Mouse (Mus musculus) kidney, embryonic 16.5 days (tissue): ENCODE measurements around the gene Exoc2. TPM values are rescaled to one million over a fixed set of nuclear protein-coding genes. Genes with fewer than 3 reads are reported as not detected.

Source experiments
- ATAC-seq: fragments of 200-750 bp; cut with Nextera tagmentation; 2 replicates; pipeline ENCODE4 v1.8.0; 2017; ENCODE audit warnings: moderate TSS enrichment; ENCODE audit not compliant: low FRiP score, low TSS enrichment
- H3K27ac ChIP-seq: fragments of 300-500 bp; sonication (generic); 2 replicates; pipeline ENCODE4 v1.5.1; 2014; ENCODE audit warnings: low read length
- H3K27me3 ChIP-seq: fragments of 300-500 bp; sonication (generic); 2 replicates; pipeline ENCODE4 v1.6.1; 2014; ENCODE audit warnings: low read length, control low read depth, mixed read lengths; ENCODE audit not compliant: insufficient read depth
- H3K36me3 ChIP-seq: fragments of 300-500 bp; sonication (generic); 2 replicates; pipeline ENCODE4 v1.6.1; 2014; ENCODE audit warnings: low read length, control low read depth, mixed read lengths; ENCODE audit not compliant: insufficient read depth
- H3K4me1 ChIP-seq: fragments of 300-500 bp; sonication (generic); 2 replicates; pipeline ENCODE4 v1.6.1; 2014; ENCODE audit warnings: low read length, control low read depth, mixed read lengths; ENCODE audit not compliant: insufficient read depth
- H3K4me2 ChIP-seq: fragments of 300-500 bp; sonication (generic); replicated peaks from 2 replicates; pipeline ENCODE4 v1.6.1; 2014; ENCODE audit warnings: low read depth, low read length
- H3K4me3 ChIP-seq: fragments of 300-500 bp; sonication (generic); 2 replicates; pipeline ENCODE4 v1.5.1; 2014; ENCODE audit warnings: mild to moderate bottlenecking, low read length
- H3K9ac ChIP-seq: fragments of 300-500 bp; sonication (generic); replicated peaks from 2 replicates; pipeline ENCODE4 v1.6.1; 2014; ENCODE audit warnings: low read length
- H3K9me3 ChIP-seq: fragments of 300-500 bp; sonication (generic); 2 replicates; pipeline ENCODE4 v1.6.1; 2016; ENCODE audit warnings: low read length, control low read depth
- WGBS: fragments of 180-500 bp; shearing (Covaris S2); extraction: QIAGEN DNeasy Blood & Tissue Kit; methylation state at CpG from one replicate; pipeline ENCODE4 v1.1.7; 2014; 5-methylcytosine and 5-hydroxymethylcytosine counted together
- polyA plus RNA-seq: library from polyadenylated mRNA; unstranded; fragments of >200 nt; fragmentation: Nextera tagmentation; extraction: Ambion mirVana; gene quantifications from 2 replicates; pipeline ENCODE4 v1.2.1, GENCODE M21; 2015

The Exoc2 gene
- polyA plus RNA-seq, 1 experiment from 2014 or later = 28.1 TPM

- Histone ChIP-seq H3K36me3 (peaks cover 24% of the 10 kb centered on the region; the same call in 1 of the 2 replicates), H3K27me3 (no peaks in the 10 kb centered on the region), H3K27ac (no peak overlapping the region), H3K4me2 (no peak overlapping the region), H3K4me1 (no peaks in the 10 kb centered on the region), H3K9ac (no peak overlapping the region), H3K9me3 (no peaks in the 10 kb centered on the region), H3K4me3 (no peak overlapping the region)
- no peak for ATAC-seq
- 71% methylated on average over 3 of the region's 3 CpGs for WGBS
These were observed 149.0 kb downstream of the Exoc2 start for GRCm38 (mm10) chr13:30824903-30825302.

DNA sequence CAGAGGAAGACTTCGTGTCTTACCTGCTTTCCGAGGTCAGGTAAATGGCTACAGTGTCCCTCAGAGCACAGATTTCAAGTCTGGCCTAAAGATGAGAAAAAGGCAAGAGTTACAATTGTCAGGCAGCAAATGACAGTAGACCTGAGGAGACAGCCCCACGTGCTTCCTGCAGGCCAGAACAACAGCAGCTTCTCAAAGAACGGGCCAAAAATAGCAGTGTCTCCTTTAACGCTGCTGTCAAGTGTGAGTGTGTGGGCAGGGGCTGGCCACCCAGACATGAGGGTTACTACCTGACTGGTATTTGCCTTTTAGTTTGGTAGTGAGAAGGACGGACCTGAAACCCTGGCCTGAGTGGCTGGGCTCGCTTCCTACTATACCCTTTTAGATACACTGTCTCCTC lies 153.3 kb downstream of the Exoc2 start:
- no peak for ATAC-seq
- 76% methylated on average over 7 of the region's 7 CpGs for WGBS
- H3K27ac ChIP-seq = no peak overlapping the region
- H3K9me3 ChIP-seq = no peaks in the 10 kb centered on the region
- H3K36me3 ChIP-seq = peaks cover 37% of the 10 kb centered on the region; the same call in 1 of the 2 replicates
- H3K9ac ChIP-seq = no peak overlapping the region
- H3K27me3 ChIP-seq = no peaks in the 10 kb centered on the region
- H3K4me1 ChIP-seq = no peaks in the 10 kb centered on the region
- H3K4me2 ChIP-seq = no peak overlapping the region
- H3K4me3 ChIP-seq = no peak overlapping the region

GRCm38 (mm10) chr13:30819891-30820290 lies 154.0 kb downstream of the Exoc2 start:
- 90% methylated on average over 2 of the region's 2 CpGs for WGBS
- no peak overlapping the region for H3K27ac ChIP-seq
- no peak for ATAC-seq
- no peak overlapping the region for H3K9ac ChIP-seq
- H3K27me3 ChIP-seq = no peaks in the 10 kb centered on the region
- H3K9me3 ChIP-seq = no peaks in the 10 kb centered on the region
- H3K4me1 ChIP-seq = no peaks in the 10 kb centered on the region
- H3K4me2 ChIP-seq = no peak overlapping the region
- H3K36me3 ChIP-seq = peaks cover 37% of the 10 kb centered on the region; the same call in 1 of the 2 replicates
- no peak overlapping the region for H3K4me3 ChIP-seq

GRCm38 (mm10) chr13:30817436-30817835 lies 156.5 kb downstream of the Exoc2 start:
- Histone ChIP-seq H3K4me2 (no peak overlapping the region), H3K9me3 (no peaks in the 10 kb centered on the region), H3K27ac (no peak overlapping the region), H3K9ac (no peak overlapping the region), H3K27me3 (no peaks in the 10 kb centered on the region), H3K36me3 (peaks cover 32% of the 10 kb centered on the region; the same call in 1 of the 2 replicates), H3K4me1 (no peaks in the 10 kb centered on the region), H3K4me3 (no peak overlapping the region)
- no peak for ATAC-seq
- WGBS = 91% methylated on average over 5 of the region's 5 CpGs

GRCm38 (mm10) chr13:30814256-30814655 lies 159.6 kb downstream of the Exoc2 start:
- Histone ChIP-seq H3K9ac (no peak overlapping the region), H3K36me3 (peaks cover 13% of the 10 kb centered on the region; the same call in 1 of the 2 replicates), H3K4me3 (no peak overlapping the region), H3K27ac (no peak overlapping the region), H3K4me1 (no peaks in the 10 kb centered on the region), H3K27me3 (no peaks in the 10 kb centered on the region), H3K4me2 (no peak overlapping the region), H3K9me3 (no peaks in the 10 kb centered on the region)
- 76% methylated on average over 5 of the region's 5 CpGs for WGBS
- ATAC-seq = no peak

DNA sequence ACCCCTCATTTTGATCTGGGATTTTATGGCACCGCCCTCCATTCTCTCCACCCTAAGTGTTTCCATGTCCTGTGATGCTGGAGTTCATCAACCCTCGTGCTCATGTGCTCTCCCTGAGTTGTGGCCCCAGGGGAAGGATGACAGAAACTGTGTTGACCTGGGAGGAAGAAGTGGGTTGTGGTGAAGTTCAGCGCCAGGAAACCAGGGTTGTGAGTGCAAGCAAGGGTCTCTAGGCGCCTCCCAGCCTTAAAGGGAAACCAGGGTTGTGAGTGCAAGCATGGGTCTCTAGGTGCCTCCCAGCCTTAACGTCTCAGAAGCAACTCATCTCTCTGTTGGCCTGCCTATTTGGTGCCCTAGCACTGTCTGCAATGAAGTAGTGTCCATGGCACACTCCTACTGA lies 160.4 kb downstream of the Exoc2 start:
- Histone ChIP-seq H3K9ac (no peak overlapping the region), H3K9me3 (no peaks in the 10 kb centered on the region), H3K27me3 (no peaks in the 10 kb centered on the region), H3K4me1 (no peaks in the 10 kb centered on the region), H3K36me3 (peaks cover 8% of the 10 kb centered on the region; the same call in 1 of the 2 replicates), H3K27ac (no peak overlapping the region), H3K4me2 (no peak overlapping the region), H3K4me3 (no peak overlapping the region)
- ATAC-seq = no peak
- WGBS = 83% methylated on average over 5 of the region's 5 CpGs

- Histone ChIP-seq H3K9me3 (no peaks in the 10 kb centered on the region), H3K27ac (no peak overlapping the region), H3K27me3 (no peaks in the 10 kb centered on the region), H3K9ac (no peak overlapping the region), H3K4me1 (no peaks in the 10 kb centered on the region), H3K4me2 (no peak overlapping the region), H3K4me3 (no peak overlapping the region), H3K36me3 (no peaks in the 10 kb centered on the region)
- 84% methylated on average over 7 of the region's 7 CpGs for WGBS
- no peak for ATAC-seq
These were observed 164.7 kb downstream of the Exoc2 start for GRCm38 (mm10) chr13:30809240-30809639.

DNA sequence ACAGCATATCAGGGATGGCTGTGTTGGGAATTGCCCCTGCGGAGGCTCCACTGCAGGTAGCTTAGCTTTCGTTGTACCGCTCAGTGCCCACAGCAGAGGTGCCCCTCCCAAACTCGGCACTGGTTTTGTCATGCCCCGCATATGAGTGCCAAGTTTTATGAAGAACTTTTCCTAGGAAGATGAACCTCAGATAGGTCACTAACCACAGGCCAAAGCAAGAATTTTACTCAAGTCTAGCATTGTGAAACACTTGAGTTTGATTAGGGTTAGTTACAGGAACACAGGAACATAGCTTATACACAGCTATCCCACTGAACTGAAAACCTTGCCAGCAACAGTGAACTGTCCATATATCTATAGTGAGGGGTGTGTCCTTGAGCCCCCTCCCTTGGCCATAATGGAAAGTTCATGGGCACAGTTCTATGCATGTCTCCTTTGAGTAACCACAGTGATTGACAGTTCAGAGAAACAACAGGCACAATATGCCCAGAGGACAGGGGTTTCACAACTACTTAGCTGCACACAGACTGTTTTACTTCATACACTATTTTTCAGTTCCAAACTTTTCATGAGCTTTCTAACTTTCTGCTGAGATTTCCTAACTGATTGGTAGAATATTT lies 171.4 kb downstream of the Exoc2 start:
- Histone ChIP-seq H3K4me3 (no peak overlapping the region), H3K36me3 (no peaks in the 10 kb centered on the region), H3K27ac (no peak overlapping the region), H3K27me3 (no peaks in the 10 kb centered on the region), H3K9ac (no peak overlapping the region), H3K4me2 (no peak overlapping the region), H3K4me1 (no peaks in the 10 kb centered on the region), H3K9me3 (no peaks in the 10 kb centered on the region)
- 93% methylated on average over 5 of the region's 5 CpGs for WGBS
- no peak for ATAC-seq

- Histone ChIP-seq H3K4me2 (no peak overlapping the region), H3K27me3 (no peaks in the 10 kb centered on the region), H3K4me1 (no peaks in the 10 kb centered on the region), H3K27ac (no peak overlapping the region), H3K4me3 (no peak overlapping the region), H3K9ac (no peak overlapping the region), H3K36me3 (no peaks in the 10 kb centered on the region), H3K9me3 (no peaks in the 10 kb centered on the region)
- 86% methylated on average over 4 of the region's 4 CpGs for WGBS
- ATAC-seq = no peak
These were observed 172.0 kb downstream of the Exoc2 start for GRCm38 (mm10) chr13:30801886-30802285.

DNA sequence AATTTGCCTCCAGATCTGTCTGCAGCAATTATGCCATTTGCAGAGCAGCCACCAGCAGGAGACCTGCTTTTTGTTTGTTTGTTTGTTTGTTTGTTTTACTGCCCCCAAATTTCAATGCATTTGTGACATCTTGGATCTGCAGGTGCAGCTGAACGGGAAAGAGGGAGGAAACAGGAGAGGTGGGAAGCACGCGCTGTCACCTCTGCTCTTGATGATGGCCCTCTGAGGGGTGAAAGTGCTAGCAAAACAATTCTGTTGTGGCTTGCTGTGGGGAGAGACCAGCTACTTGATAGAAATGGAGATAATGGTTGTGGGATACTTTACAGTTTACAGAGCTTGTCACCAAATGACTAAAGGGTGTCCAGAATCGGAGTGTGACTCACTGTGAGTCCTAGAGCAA lies 177.9 kb downstream of the Exoc2 start:
- no peaks in the 10 kb centered on the region for H3K36me3 ChIP-seq
- H3K4me3 ChIP-seq = no peak overlapping the region
- no peak overlapping the region for H3K9ac ChIP-seq
- no peaks in the 10 kb centered on the region for H3K4me1 ChIP-seq
- no peaks in the 10 kb centered on the region for H3K9me3 ChIP-seq
- ATAC-seq = no peak
- H3K27me3 ChIP-seq = no peaks in the 10 kb centered on the region
- no peak overlapping the region for H3K27ac ChIP-seq
- H3K4me2 ChIP-seq = no peak overlapping the region
- WGBS = 79% methylated on average over 4 of the region's 4 CpGs
